Mouse (Mus musculus): Measurements from ENCODE around the gene Smok3a. TPM values are rescaled to one million over a fixed set of nuclear protein-coding genes. Genes with fewer than 3 reads are reported as not detected.

Gene Smok3a
- total RNA-seq, 1 experiment: not detected

DNA sequence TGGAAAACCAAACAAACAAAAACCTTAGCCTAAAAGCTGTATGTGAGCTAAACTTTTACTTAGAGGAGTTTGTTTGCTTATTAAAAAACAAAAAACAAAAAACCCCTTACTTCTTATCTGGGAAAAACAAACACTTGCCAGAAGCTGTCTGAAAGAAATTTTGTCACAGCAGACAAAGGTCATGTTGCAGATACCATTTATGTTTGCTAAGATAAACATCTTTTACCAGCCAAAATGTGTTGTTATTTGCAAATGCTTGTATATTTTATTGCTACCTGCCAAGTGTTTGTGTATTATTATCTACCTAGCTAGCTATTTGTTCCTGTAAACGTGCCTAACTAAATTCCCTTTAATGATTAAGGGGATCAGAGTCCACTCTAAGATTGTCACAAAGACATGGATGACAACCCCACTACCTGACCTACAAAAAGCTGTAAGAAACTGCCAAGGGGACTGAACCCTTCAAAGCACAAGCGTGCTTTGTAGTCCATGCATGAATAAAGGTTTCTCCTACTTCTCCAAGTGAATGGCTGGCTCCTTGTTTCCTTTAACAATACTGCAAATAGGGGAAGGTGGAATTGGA is 62.3 kb downstream of the Smok3a start:
- Histone ChIP-seq H3K4me1 (ENCODE audit: control insufficient read depth in 2 of 2, insufficient read depth in 2 of 2, low read length in 2 of 2, poor library complexity in 1 of 2) (peaks cover 6 to 8% of the 10 kb centered on the region in 2 experiments; a peak in 3 of 4 replicates), H3K36me3 (ENCODE audit: control insufficient read depth, insufficient read depth, low read length, poor library complexity, severe bottlenecking) (peaks cover 3% of the 10 kb centered on the region; the same call in 1 of the 2 replicates), H3K9ac (ENCODE audit: insufficient read depth, low read depth, low read length, poor library complexity, severe bottlenecking) (no peak overlapping the region), H3K9me3 (ENCODE audit: control insufficient read depth, insufficient read depth, low read depth, low read length) (no peaks in the 10 kb centered on the region), H3K27ac (ENCODE audit: insufficient read depth, low read depth, low read length, poor library complexity, severe bottlenecking) (no peak overlapping the region), H3K4me3 (ENCODE audit: insufficient read depth in 1 of 2, low read depth in 1 of 2, low read length in 2 of 2, poor library complexity in 1 of 2, severe bottlenecking in 1 of 2) (no peak overlapping the region)
- TF ChIP-seq ZC3H11A (IDR thresholded peaks at IDR 0.05; ENCODE audit: borderline replicate concordance, low read depth, low read length) (no peak), HCFC1 (IDR thresholded peaks at IDR 0.05; ENCODE audit: borderline replicate concordance, insufficient read depth, low read length) (no peak), CHD2 (IDR thresholded peaks at IDR 0.05; ENCODE audit: low read depth, low read length) (no peak), ZNF384 (IDR thresholded peaks at IDR 0.05; ENCODE audit: low read depth, low read length) (no peak), MAFK (IDR thresholded peaks at IDR 0.05; ENCODE audit: insufficient read depth, low read depth, low read length) (no peak)
- no peak for DNase-seq (ENCODE audit: low read depth, low spot score)
- in situ Hi-C loops (cut with MboI; ENCODE audit: low sequenced_read_pairs in 2 of 2, unreplicated experiment in 2 of 2): no loop called here

DNA sequence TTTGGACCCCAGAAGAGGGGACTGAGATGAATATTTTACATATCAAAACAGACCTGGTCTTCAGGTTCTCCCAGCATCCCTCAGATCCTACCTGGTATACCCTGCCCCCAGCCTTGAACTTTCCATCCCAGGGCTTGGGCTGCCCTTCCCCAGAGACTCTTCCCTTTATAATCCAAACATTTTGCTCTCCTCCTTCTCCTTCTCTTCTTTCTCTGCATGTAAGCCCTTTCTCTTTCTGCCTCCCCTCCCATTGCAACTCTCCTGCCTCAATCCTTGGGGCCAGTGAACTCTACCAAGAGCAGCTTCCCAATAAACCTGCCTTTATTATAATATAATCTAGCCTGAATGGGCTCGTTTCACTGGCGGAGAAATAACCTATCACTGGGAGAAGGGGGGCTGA is 62.9 kb downstream of the Smok3a start:
- Histone ChIP-seq H3K9me3 (ENCODE audit: control insufficient read depth, insufficient read depth, low read depth, low read length) (no peaks in the 10 kb centered on the region), H3K36me3 (ENCODE audit: control insufficient read depth, insufficient read depth, low read length, poor library complexity, severe bottlenecking) (peaks cover 3% of the 10 kb centered on the region; the same call in 1 of the 2 replicates), H3K4me3 (ENCODE audit: insufficient read depth in 1 of 2, low read depth in 1 of 2, low read length in 2 of 2, poor library complexity in 1 of 2, severe bottlenecking in 1 of 2) (no peak overlapping the region), H3K27ac (ENCODE audit: insufficient read depth, low read depth, low read length, poor library complexity, severe bottlenecking) (no peak overlapping the region), H3K4me1 (ENCODE audit: control insufficient read depth in 2 of 2, insufficient read depth in 2 of 2, low read length in 2 of 2, poor library complexity in 1 of 2) (peaks cover 6 to 8% of the 10 kb centered on the region in 2 experiments; a peak in 3 of 4 replicates), H3K9ac (ENCODE audit: insufficient read depth, low read depth, low read length, poor library complexity, severe bottlenecking) (no peak overlapping the region)
- TF ChIP-seq ZC3H11A (IDR thresholded peaks at IDR 0.05; ENCODE audit: borderline replicate concordance, low read depth, low read length): no peak
- TF ChIP-seq HCFC1 (IDR thresholded peaks at IDR 0.05; ENCODE audit: borderline replicate concordance, insufficient read depth, low read length): no peak
- no peak for TF ChIP-seq ZNF384 (IDR thresholded peaks at IDR 0.05; ENCODE audit: low read depth, low read length)
- TF ChIP-seq CHD2 (IDR thresholded peaks at IDR 0.05; ENCODE audit: low read depth, low read length): no peak
- no peak for TF ChIP-seq MAFK (IDR thresholded peaks at IDR 0.05; ENCODE audit: insufficient read depth, low read depth, low read length)
- no peak for DNase-seq (ENCODE audit: low read depth, low spot score)
- in situ Hi-C loops (cut with MboI; ENCODE audit: low sequenced_read_pairs in 2 of 2, unreplicated experiment in 2 of 2): no loop called here

Other genes starting within 250 kb of the Smok3a start
- 27.6 and 34.5 TPM in 2 replicates for gene Ppp1r35, start 242.4 kb upstream of the Smok3a start, total RNA-seq (2012; rRNA removed)
- 42.3 and 43.0 TPM in 2 replicates for gene Mepce, start 233.6 kb upstream of the Smok3a start, total RNA-seq (2012; rRNA removed)
- 24.5 and 33.0 TPM in 2 replicates for gene Zcwpw1, start 233.5 kb upstream of the Smok3a start, total RNA-seq (2012; rRNA removed)
- gene Pilra, start 185.0 kb upstream of the Smok3a start, total RNA-seq (2012; rRNA removed): 0.21 and 0.62 TPM in 2 replicates
- not detected in 2 replicates for gene Pilrb1, start 163.2 kb upstream of the Smok3a start, total RNA-seq (2012; rRNA removed)
- gene Pilrb2, start 149.4 kb upstream of the Smok3a start, total RNA-seq (2012; rRNA removed): not detected in 2 replicates
- gene Cyp3a13, start 99.6 kb upstream of the Smok3a start, total RNA-seq (2012; rRNA removed): 0.26 and 0.31 TPM in 2 replicates
- gene Gjc3, start 58.2 kb upstream of the Smok3a start, total RNA-seq (2012; rRNA removed): 0.04 TPM in 1 of 2 replicates, not detected in the other
- not detected in 2 replicates for gene Azgp1, start 39.7 kb upstream of the Smok3a start, total RNA-seq (2012; rRNA removed)
- gene Smok3b, start 168 bp downstream of the Smok3a start, total RNA-seq (2012; rRNA removed): not detected in 2 replicates
- not detected in 2 replicates for gene Smok3c, start 31.9 kb downstream of the Smok3a start, total RNA-seq (2012; rRNA removed)
- 9.8 and 10.5 TPM in 2 replicates for gene Zkscan1, start 63.8 kb downstream of the Smok3a start, total RNA-seq (2012; rRNA removed)
- gene Zscan21, start 95.6 kb downstream of the Smok3a start, total RNA-seq (2012; rRNA removed): 12.2 and 15.5 TPM in 2 replicates
- 3.7 and 5.3 TPM in 2 replicates for gene Zfp113, start 134.5 kb downstream of the Smok3a start, total RNA-seq (2012; rRNA removed)
- 98.6 and 122 TPM in 2 replicates for gene Cops6, start 139.8 kb downstream of the Smok3a start, total RNA-seq (2012; rRNA removed)
- 42.7 and 44.9 TPM in 2 replicates for gene Ap4m1, start 150.7 kb downstream of the Smok3a start, total RNA-seq (2012; rRNA removed)
- 327 and 403 TPM in 2 replicates for gene Mcm7, start 151.2 kb downstream of the Smok3a start, total RNA-seq (2012; rRNA removed)
- 59.3 and 81.1 TPM in 2 replicates for gene Taf6, start 166.2 kb downstream of the Smok3a start, total RNA-seq (2012; rRNA removed)
- 43.5 and 59.5 TPM in 2 replicates for gene Cnpy4, start 166.2 kb downstream of the Smok3a start, total RNA-seq (2012; rRNA removed)
- 2.5 and 3.1 TPM in 2 replicates for gene Mblac1, start 173.1 kb downstream of the Smok3a start, total RNA-seq (2012; rRNA removed)
- gene Nxpe5, start 204.6 kb downstream of the Smok3a start, total RNA-seq (2012; rRNA removed): 0.09 TPM in 1 of 2 replicates, not detected in the other
- 87.2 and 87.3 TPM in 2 replicates for gene Lamtor4, start 234.2 kb downstream of the Smok3a start, total RNA-seq (2012; rRNA removed)
- 13.7 and 16.2 TPM in 2 replicates for gene BC037034, start 242.8 kb downstream of the Smok3a start, total RNA-seq (2012; rRNA removed)

All from ES-E14 (cell line).